Mouse (Mus musculus) inflammation-experienced regulatory T-cells, adult 6 months (primary cell): ENCODE data around the gene Rbms3. TPM values are rescaled to one million over a fixed set of nuclear protein-coding genes. Genes with fewer than 3 reads are reported as not detected.

Experiments
- ATAC-seq: one replicate; pipeline ENCODE4 v1.8.0; 2017
- polyA plus RNA-seq, 3 experiments: library from polyadenylated mRNA; unstranded; fragments of 100-300 nt; shearing (Covaris generic); gene quantifications; one replicate each; pipeline ENCODE4 v1.2.1; 2017

Rbms3 gene
- not detected for polyA plus RNA-seq

DNA sequence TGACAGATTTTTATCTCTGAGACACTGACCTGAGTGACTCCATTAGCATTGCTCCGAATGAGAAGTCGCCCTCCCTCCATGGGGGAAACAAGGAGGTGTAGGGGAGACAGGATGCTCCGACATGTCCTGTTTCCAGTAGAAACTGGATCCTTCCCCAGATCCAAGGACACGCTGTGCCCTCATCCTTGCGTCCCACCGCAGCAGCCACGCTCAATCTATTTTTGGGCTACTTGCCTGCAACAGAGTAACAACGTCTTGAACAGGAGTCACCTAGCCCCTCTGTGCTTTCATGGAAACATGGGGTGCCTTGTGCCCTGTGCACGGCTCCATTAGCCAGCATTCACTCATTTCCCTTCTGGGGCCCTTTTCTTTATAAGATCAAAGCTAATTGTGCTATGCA, at the start of gene Rbms3:
TSS of gene Rbms3 (minus strand) at position 143 of the 400 bp plus-strand sequence.
- ATAC-seq, result no peak

DNA sequence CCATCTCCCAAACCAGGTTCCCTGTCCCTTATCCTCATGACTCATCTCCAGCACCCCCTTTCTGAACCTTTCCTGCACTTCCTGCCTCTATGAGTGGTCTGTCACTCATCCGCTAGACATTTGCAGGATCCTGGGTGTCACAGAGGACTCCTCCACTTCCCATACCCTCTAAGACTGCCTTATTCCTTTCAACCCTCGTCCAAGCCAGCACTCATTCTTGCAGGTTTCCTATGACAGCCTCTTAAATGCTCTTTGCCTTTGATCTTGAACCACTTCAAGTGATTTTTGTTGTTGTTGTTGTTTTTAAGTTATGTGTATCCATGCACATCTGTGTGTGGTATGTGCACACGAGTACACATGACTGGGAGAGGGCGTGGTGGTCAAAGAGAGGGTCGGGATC, 43.6 kb upstream of the Rbms3 start:
- no peak for ATAC-seq

GRCm38 (mm10) chr9:117654626-117655025, 24.9 kb upstream of the Rbms3 start:
- no peak for ATAC-seq

- no peak for ATAC-seq
Measured at GRCm38 (mm10) chr9:117653641-117654040, 23.9 kb upstream of the Rbms3 start.

- no peak for ATAC-seq
Measured at GRCm38 (mm10) chr9:117646131-117646530, 16.4 kb upstream of the Rbms3 start.

DNA sequence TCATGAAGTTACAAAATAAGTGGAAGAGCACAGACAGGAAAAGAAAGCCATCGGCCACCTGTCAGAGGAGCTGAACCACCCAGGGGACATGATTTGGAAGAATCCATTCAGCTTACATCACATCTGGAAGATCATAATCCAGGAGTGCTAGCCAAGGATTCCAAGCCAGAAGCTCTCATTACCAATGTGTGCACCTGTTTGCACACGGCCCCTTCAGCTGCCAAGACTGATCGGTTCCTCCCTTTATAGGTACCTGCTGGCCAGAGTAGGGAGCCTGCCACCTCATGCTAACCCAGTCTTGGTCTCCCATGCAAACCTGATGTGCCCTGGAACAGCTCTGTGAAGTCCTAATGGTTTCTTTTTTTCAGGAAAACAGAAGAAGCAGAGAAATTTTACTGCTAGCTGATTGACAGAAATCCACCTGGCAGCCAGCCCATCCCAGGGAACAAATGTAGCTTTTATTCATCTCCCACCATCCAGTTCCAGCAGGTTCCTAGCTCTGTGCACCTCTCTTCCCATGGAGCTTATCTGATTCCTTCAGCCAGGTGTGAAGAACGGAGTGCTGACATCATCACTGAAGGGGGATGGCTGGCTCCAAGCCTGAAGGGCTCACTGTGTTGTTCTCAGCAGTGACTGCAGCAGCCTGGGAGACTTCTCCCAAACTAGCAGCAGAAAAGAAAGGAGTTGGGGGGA, 11.5 kb upstream of the Rbms3 start:
- ATAC-seq, result no peak

GRCm38 (mm10) chr9:117638623-117639185, 9.0 kb upstream of the Rbms3 start:
- ATAC-seq, result no peak

- no peak for ATAC-seq
Measured at GRCm38 (mm10) chr9:117636492-117636891, 6.8 kb upstream of the Rbms3 start.

DNA sequence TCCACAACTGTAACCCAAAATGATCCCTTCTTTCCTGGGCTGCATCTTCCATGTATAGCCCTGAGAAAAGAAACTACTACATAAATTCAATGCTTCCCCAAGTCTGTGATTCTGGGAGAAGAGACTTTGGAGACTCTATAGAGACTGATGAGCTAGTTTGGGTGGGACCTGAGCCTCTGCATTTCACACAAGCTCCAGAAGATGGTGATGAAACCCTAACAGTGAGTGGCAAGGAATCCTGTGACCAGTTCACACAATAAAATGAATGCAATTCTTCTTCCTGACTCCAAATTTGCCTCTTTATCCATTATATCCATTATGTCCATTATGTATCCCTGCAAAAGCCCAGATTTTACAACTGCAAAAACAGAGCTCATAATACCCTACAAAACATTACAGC, 2.5 kb downstream of the Rbms3 start:
- no peak for ATAC-seq

DNA sequence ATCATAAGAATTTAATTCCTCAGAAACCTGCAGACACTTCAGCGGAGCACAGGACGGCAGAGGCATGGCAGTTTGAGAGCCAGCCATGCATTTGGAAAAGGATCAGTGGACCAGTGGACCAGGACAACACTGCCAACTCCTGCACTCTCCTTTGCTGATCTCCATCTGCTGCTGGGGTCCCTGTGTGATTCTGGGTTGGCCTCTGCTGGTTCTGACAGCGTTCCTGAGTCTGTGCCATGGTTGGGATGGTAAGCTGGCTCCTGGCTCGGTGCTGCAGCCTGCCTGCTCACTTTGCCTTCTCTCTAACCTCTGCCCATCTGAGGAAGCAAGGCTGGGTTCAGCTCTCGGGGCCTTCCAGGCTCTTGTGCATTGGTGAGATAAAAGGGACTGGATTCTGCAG, 28.9 kb downstream of the Rbms3 start:
- ATAC-seq, result no peak

DNA sequence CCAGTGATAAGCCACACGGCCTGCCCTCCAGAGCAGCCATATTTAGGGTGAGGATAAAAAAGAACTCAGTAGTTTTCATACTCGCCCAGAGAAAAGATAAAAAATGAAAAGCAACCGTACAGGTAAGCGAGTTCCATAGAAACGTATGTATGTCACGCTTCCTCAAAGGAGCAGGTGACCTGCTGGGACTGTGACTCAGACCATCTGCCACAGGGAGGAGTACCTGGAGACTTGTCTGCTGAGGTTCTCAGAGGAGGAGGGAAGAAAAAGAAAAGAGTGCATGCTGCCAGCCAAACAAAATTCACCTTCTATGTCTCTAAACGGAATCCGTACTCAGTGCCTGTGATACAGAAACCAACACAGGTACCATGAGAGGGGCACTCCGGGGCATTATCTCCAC, 30.4 kb downstream of the Rbms3 start:
- ATAC-seq, result no peak

DNA sequence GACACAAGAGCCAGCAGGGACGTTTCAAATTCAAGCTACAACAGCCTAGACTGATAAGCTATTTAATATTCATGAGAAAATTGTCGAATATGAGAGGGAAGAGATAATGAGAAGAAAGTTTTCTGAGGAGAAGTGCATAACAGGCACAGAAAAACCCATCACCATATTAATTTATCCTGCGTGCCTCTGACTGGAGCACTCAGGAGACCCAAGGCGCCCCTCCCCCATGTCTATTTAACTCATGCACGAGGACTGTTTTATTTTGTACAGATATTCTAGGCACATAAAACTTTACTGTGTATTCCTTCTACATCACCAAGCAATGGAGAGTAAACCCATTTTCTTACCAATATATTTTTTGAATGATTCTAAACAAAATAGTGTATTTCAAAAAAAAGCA, 33.6 kb downstream of the Rbms3 start:
- no peak for ATAC-seq

DNA sequence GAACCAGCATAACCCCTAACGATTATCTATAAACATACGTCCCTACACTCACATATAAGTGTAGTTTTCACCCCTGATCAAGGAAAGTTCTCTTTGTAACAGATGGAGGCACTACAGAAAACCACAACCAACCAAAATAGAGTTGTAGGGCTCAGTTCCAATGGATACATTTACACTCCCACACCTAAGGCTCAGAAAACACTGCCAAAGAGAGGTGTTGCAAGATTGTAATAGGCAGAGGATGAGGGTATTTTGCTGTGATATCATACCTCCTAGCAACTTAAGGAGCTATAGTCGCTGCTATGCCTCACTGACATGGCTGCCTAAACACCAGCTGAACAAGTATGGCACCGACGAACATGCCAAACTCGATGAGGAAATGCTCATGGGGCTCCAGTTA, 44.4 kb downstream of the Rbms3 start:
- ATAC-seq, result no peak

DNA sequence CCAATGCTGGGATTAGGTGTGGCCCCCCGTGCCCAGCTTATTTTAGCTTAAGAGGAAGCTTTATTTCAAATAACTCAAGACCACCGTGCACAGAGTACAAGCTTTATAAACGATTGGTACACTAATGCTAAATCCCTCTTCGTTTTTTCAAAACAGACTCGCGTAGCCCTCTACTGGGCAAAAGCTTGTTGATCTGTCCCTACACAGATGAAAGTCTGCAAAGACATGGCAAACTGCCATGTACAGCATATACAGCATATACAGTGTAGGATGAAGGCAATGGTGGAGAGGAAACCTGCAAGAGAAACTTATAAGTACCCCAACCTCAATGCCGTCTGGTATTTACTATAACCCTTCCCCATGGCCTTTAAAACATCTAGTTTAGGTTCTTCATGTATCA, 46.1 kb downstream of the Rbms3 start:
- ATAC-seq, result no peak

DNA sequence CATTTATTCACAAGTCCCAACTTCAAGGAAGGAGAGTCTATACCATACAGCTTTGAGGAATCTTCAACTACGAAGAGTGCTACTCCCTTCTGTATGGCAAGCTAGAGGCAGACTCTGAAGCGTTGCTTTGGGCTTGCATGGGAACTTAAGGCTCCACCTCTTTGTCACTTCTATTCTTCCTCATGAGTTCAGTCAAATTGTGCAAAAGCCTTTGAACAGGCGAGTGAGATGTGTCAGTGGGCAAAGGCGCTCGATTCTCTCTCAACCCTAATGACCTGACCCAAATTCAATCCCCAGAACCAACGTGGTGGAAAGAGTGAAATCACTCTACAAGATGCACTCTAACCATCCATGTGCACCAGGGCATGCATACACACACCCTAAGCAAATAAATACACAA, 47.1 kb downstream of the Rbms3 start:
- ATAC-seq, result no peak

GRCm38 (mm10) chr9:117571186-117571855, 58.4 kb downstream of the Rbms3 start:
- no peak for ATAC-seq

DNA sequence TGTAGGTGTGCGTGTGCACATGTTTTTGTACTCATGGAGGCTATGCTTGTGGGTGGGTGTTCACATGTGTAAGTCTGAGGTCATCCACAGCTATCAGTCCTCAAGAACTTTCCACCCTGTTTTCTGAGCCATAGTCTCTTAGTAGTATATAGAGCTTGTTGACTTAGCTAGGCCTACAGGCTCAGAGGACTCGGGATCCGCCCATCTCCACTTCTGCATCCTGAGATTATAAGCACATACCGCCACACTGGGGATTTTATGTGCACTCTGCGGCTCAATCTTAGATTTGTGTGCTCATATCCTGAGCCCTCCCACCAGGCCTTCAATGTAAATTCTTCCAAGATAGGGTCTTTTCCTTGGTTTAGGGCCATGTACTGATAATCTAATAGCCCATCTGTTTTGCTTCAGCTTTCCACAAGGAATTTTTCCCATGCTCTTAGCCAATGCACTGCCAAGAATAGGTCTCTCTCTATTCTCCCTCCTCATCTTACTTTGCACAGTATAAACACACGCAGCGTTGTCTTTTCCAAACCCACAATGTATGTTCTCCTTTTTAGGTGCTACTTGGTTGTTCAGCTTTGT, 59.4 kb downstream of the Rbms3 start:
- no peak for ATAC-seq

GRCm38 (mm10) chr9:117566293-117566692, 63.4 kb downstream of the Rbms3 start:
- no peak for ATAC-seq

- ATAC-seq, result no peak
Measured at GRCm38 (mm10) chr9:117558562-117558961, 71.2 kb downstream of the Rbms3 start.

DNA sequence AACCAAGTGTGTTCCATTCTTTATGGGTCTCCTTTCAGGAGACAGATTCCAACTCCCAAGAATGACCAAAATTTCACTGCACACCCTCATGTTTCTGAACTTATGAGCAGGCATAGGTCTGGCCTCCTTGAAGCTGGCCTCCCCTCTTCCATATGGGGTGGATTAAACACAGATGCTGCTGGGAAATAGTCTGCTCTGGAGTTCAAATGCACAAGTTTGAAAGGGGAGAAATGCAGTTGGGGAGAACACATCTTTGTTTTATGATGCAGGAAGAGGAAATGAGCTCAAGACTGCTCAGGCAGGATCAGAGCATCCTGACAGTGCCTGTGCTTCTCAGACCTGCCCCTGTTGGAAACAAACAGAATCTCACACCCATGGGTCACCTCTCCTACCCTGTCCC, 75.4 kb downstream of the Rbms3 start:
- ATAC-seq, result no peak

DNA sequence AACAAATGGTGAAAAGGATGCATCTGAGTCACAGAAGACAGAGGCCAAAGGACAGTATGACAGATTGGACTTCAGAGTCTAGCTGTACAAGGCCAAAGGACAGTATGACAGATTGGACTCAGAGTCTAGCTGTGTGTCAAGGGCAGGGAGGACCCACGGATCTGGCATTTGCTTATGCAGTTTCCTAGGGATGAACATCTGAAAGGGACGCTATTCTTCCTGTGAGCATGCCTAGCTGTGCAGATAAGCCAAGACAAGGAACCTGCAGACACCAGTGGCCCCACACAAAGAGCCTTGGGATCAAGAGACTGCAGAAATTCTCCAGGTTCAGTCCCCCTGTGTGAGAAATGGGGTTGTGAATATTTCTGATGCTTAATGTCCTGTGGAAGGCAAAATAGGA, 100.4 kb downstream of the Rbms3 start:
- ATAC-seq, result no peak

- ATAC-seq, result no peak
Measured at GRCm38 (mm10) chr9:117508941-117509340, 120.8 kb downstream of the Rbms3 start.

GRCm38 (mm10) chr9:117491866-117492265, 137.8 kb downstream of the Rbms3 start:
- no peak for ATAC-seq

DNA sequence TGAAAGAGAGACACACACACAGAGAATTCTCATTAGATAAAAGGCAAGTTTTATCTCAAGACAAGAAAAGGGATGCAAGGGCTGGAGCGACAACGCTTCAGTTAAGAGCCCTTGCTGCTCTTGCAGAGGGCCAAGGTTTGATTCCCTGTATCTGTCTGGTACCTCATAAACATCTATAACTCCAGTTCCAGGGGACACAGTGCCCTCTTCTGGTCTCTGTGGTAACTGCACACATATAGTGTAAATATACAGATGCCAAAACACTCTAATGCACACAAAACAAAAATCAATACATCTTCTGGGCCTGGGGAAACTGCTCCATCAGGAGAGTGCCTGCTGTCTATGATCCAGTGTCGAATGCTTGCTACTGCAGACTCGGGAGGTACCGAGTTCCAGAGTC, 145.3 kb downstream of the Rbms3 start:
- ATAC-seq, result no peak
